Mouse (Mus musculus) cerebellum, adult 9-11 months (tissue): ENCODE results near the gene Plpp3.
"Not testable (repeated sequence)": the region's sequence is repeated elsewhere in the genome, so short reads cannot be mapped to it uniquely, and the experiment has no call there.

Source experiments
- DNase-seq: peaks from one replicate; pipeline ENCODE4 v3.0.0; 2022

Plpp3 gene

GRCm38 (mm10) chr4:105262358-105262757 is 105.2 kb downstream of the Plpp3 start:
- DNase-seq, result no peak

GRCm38 (mm10) chr4:105263600-105263999 is 106.5 kb downstream of the Plpp3 start:
- DNase-seq, result no peak

GRCm38 (mm10) chr4:105265041-105265440 is 107.9 kb downstream of the Plpp3 start:
- DNase-seq, result no peak

GRCm38 (mm10) chr4:105265678-105266077 is 108.5 kb downstream of the Plpp3 start:
- no peak for DNase-seq

GRCm38 (mm10) chr4:105268202-105268730 is 111.1 kb downstream of the Plpp3 start:
- DNase-seq, result no peak

- not testable (repeated sequence) for DNase-seq
These were observed 112.3 kb downstream of the Plpp3 start for GRCm38 (mm10) chr4:105269398-105269797.

- DNase-seq, result no peak
These were observed 114.0 kb downstream of the Plpp3 start for GRCm38 (mm10) chr4:105271166-105271565.

GRCm38 (mm10) chr4:105273034-105273433 is 115.9 kb downstream of the Plpp3 start:
- DNase-seq, result no peak

GRCm38 (mm10) chr4:105273486-105273885 is 116.3 kb downstream of the Plpp3 start:
- no peak for DNase-seq

GRCm38 (mm10) chr4:105275616-105276015 is 118.5 kb downstream of the Plpp3 start:
- DNase-seq, result no peak

GRCm38 (mm10) chr4:105276062-105276795 is 119.1 kb downstream of the Plpp3 start:
- no peak for DNase-seq

- no peak for DNase-seq
These were observed 121.0 kb downstream of the Plpp3 start for GRCm38 (mm10) chr4:105278161-105278560.

- DNase-seq, result no peak
These were observed 121.6 kb downstream of the Plpp3 start for GRCm38 (mm10) chr4:105278571-105279410.

GRCm38 (mm10) chr4:105279806-105280205 is 122.7 kb downstream of the Plpp3 start:
- DNase-seq, result no peak

- DNase-seq, result no peak
These were observed 124.6 kb downstream of the Plpp3 start for GRCm38 (mm10) chr4:105281751-105282231.
